Mouse (Mus musculus) embryo, embryonic 11 days (tissue): ENCODE data around the gene Ubl5.
"Not testable (repeated sequence)": the region's sequence is repeated elsewhere in the genome, so short reads cannot be mapped to it uniquely, and the experiment has no call there.

Experiments
- DNase-seq: peaks from one replicate; pipeline ENCODE4 v3.0.0-alpha.2; 2015

Ubl5 gene

GRCm38 (mm10) chr9:20662325-20662724 is 19.6 kb downstream of the Ubl5 start:
- peak; percentile 81 for DNase-seq

GRCm38 (mm10) chr9:20662874-20663273 is 20.2 kb downstream of the Ubl5 start:
- DNase-seq: peak; percentile 40

GRCm38 (mm10) chr9:20663956-20664355 is 21.3 kb downstream of the Ubl5 start:
- DNase-seq: no peak

- no peak for DNase-seq
These were observed 21.7 kb downstream of the Ubl5 start for GRCm38 (mm10) chr9:20664366-20664765.

GRCm38 (mm10) chr9:20664982-20665637 is 22.4 kb downstream of the Ubl5 start:
- no peak for DNase-seq

GRCm38 (mm10) chr9:20665925-20666324 is 23.2 kb downstream of the Ubl5 start:
- peak; percentile 64 for DNase-seq

GRCm38 (mm10) chr9:20666510-20667034 is 23.9 kb downstream of the Ubl5 start:
- DNase-seq: no peak

GRCm38 (mm10) chr9:20668065-20668464 is 25.4 kb downstream of the Ubl5 start:
- no peak for DNase-seq

GRCm38 (mm10) chr9:20672047-20672446 is 29.4 kb downstream of the Ubl5 start:
- no peak for DNase-seq

GRCm38 (mm10) chr9:20677892-20678291 is 35.2 kb downstream of the Ubl5 start:
- DNase-seq: no peak

- no peak for DNase-seq
These were observed 37.8 kb downstream of the Ubl5 start for GRCm38 (mm10) chr9:20680378-20680958.

GRCm38 (mm10) chr9:20681546-20682388 is 39.1 kb downstream of the Ubl5 start:
- DNase-seq: no peak

- no peak for DNase-seq
These were observed 39.7 kb downstream of the Ubl5 start for GRCm38 (mm10) chr9:20682389-20682722.

GRCm38 (mm10) chr9:20685081-20685861 is 42.6 kb downstream of the Ubl5 start:
- DNase-seq: no peak

GRCm38 (mm10) chr9:20689403-20689802 is 46.7 kb downstream of the Ubl5 start:
- no peak for DNase-seq

- peak; percentile 51 for DNase-seq
These were observed 47.2 kb downstream of the Ubl5 start for GRCm38 (mm10) chr9:20689913-20690312.

- not testable (repeated sequence) for DNase-seq
These were observed 47.8 kb downstream of the Ubl5 start for GRCm38 (mm10) chr9:20690449-20690848.

- no peak for DNase-seq
These were observed 50.2 kb downstream of the Ubl5 start for GRCm38 (mm10) chr9:20692863-20693262.

- DNase-seq: peak; percentile 49
These were observed 52.1 kb downstream of the Ubl5 start for GRCm38 (mm10) chr9:20694721-20695235.

- DNase-seq: no peak
These were observed 53.5 kb downstream of the Ubl5 start for GRCm38 (mm10) chr9:20696107-20696712.
